Mouse (Mus musculus): Measurements from ENCODE around the gene Col13a1.

DNA sequence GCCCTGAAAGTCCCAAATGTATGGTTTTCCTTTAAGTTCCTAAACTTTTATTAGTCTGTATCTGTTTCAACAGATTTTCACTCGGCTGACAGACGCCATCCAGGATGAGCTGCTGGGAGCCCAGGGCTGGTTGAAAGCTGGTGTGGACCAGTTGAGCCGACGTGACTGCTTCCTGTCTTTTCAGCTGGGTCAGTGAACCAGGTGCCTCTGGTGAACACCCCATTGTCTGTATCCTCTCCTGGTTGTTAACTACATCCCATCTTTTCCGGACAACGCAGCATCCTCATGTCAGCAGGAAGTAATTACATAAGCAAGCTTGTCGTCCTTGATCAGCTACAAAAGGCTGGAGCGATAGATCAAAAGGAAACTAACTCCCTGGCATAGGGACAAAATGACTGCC is 185.9 kb downstream of the Col13a1 start:
- TF ChIP-seq CTCF (IDR thresholded peaks at IDR 0.05; ENCODE audit: extremely low read depth, insufficient read depth, low read length): no peak
- no peak for TF ChIP-seq POLR2A (IDR thresholded peaks at IDR 0.05; ENCODE audit: extremely low read depth, insufficient read depth, low read length)

Data from cortical plate, adult 2 months (tissue).